Mouse (Mus musculus): ENCODE results near the gene Atp6v1c2. TPM values are rescaled to one million over a fixed set of nuclear protein-coding genes. Genes with fewer than 3 reads are reported as not detected.

The Atp6v1c2 gene
- polyA plus RNA-seq, 1 experiment: 55.3 TPM

DNA sequence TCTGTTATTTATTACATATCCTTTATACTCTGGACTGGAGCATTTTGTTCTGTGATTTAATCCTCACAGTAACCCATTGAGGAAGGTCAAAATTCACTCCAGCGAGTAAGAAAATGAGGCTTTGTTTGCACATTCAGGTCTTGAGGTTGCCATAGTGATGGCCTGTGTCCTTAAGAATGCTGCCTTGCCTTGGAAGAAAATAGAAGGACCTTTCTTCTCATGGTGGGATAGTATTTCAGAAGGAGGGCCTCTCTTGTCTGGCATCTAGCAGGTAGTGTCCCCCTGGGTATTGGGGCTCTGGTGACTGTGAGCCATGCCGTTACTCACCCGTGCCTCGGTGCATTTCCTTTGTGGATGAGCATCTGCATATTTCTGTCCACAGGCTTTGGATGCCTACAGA is 31.5 kb upstream of the Atp6v1c2 start:
- Histone ChIP-seq H3K4me1 (ENCODE audit: control insufficient read depth, insufficient read depth, low read length) (no peaks in the 10 kb centered on the region), H3K4me3 (replicated peaks; ENCODE audit: extremely low read depth, low read depth, low read length) (no peak overlapping the region)
- no peak for TF ChIP-seq POLR2A (IDR thresholded peaks at IDR 0.05; ENCODE audit: borderline replicate concordance, extremely low read depth, low read depth, low read length)
- no peak for TF ChIP-seq CTCF (IDR thresholded peaks at IDR 0.05; ENCODE audit: insufficient read depth, low read length)
- no peak for DNase-seq
- WGBS: 79% methylated on average over 4 of the region's 4 CpGs

- TF ChIP-seq CTCF (IDR thresholded peaks at IDR 0.05; ENCODE audit: insufficient read depth, low read length) (no peak), POLR2A (IDR thresholded peaks at IDR 0.05; ENCODE audit: borderline replicate concordance, extremely low read depth, low read depth, low read length) (no peak)
- WGBS: 75% methylated on average over 9 of the region's 9 CpGs
- Histone ChIP-seq H3K4me3 (replicated peaks; ENCODE audit: extremely low read depth, low read depth, low read length) (no peak overlapping the region), H3K4me1 (ENCODE audit: control insufficient read depth, insufficient read depth, low read length) (no peaks in the 10 kb centered on the region)
- DNase-seq: no peak
These were observed 30.9 kb upstream of the Atp6v1c2 start for GRCm38 (mm10) chr12:17360104-17360503.

GRCm38 (mm10) chr12:17358981-17359380 is 29.8 kb upstream of the Atp6v1c2 start:
- WGBS: 77% methylated on average over 9 of the region's 9 CpGs
- no peak for TF ChIP-seq CTCF (IDR thresholded peaks at IDR 0.05; ENCODE audit: insufficient read depth, low read length)
- TF ChIP-seq POLR2A (IDR thresholded peaks at IDR 0.05; ENCODE audit: borderline replicate concordance, extremely low read depth, low read depth, low read length): no peak
- H3K4me1 ChIP-seq (ENCODE audit: control insufficient read depth, insufficient read depth, low read length): no peaks in the 10 kb centered on the region
- no peak overlapping the region for H3K4me3 ChIP-seq (replicated peaks; ENCODE audit: extremely low read depth, low read depth, low read length)
- peak; percentile 26 for DNase-seq

GRCm38 (mm10) chr12:17357795-17358194 is 28.6 kb upstream of the Atp6v1c2 start:
- H3K4me3 ChIP-seq (replicated peaks; ENCODE audit: extremely low read depth, low read depth, low read length): no peak overlapping the region
- H3K4me1 ChIP-seq (ENCODE audit: control insufficient read depth, insufficient read depth, low read length): no peaks in the 10 kb centered on the region
- DNase-seq: no peak
- no peak for TF ChIP-seq POLR2A (IDR thresholded peaks at IDR 0.05; ENCODE audit: borderline replicate concordance, extremely low read depth, low read depth, low read length)
- TF ChIP-seq CTCF (IDR thresholded peaks at IDR 0.05; ENCODE audit: insufficient read depth, low read length): no peak
- WGBS: 81% methylated on average over 5 of the region's 5 CpGs

- no peak overlapping the region for H3K4me3 ChIP-seq (replicated peaks; ENCODE audit: extremely low read depth, low read depth, low read length)
- TF ChIP-seq POLR2A (IDR thresholded peaks at IDR 0.05; ENCODE audit: borderline replicate concordance, extremely low read depth, low read depth, low read length) (no peak), CTCF (IDR thresholded peaks at IDR 0.05; ENCODE audit: insufficient read depth, low read length) (peak; percentile 56)
- WGBS: 79% methylated on average over 4 of the region's 4 CpGs
- DNase-seq: no peak
- no peaks in the 10 kb centered on the region for H3K4me1 ChIP-seq (ENCODE audit: control insufficient read depth, insufficient read depth, low read length)
These were observed 27.7 kb upstream of the Atp6v1c2 start for GRCm38 (mm10) chr12:17356853-17357252.

DNA sequence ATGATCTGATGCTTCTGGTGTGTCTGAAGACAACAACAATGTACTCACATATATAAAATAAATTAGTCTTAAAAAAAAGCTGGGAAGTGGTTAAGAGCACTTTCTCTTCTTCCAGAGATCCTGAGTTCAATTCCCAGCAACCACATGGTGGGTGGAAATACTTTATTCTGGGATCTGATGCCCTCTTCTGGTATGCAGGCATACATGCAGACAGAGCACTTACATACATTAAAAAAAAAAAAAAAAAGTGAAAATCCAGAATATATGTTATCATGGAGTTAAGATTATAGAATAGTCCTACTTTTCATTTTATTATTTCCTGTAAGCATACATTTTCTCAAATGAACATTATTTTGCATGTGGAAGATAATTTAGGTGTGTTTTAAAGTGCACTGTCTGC is 20.9 kb upstream of the Atp6v1c2 start:
- H3K4me1 ChIP-seq (ENCODE audit: control insufficient read depth, insufficient read depth, low read length): peaks cover 4% of the 10 kb centered on the region; the same call in 1 of the 2 replicates
- H3K4me3 ChIP-seq (replicated peaks; ENCODE audit: extremely low read depth, low read depth, low read length): no peak overlapping the region
- no peak for DNase-seq
- no peak for TF ChIP-seq CTCF (IDR thresholded peaks at IDR 0.05; ENCODE audit: insufficient read depth, low read length)
- no peak for TF ChIP-seq POLR2A (IDR thresholded peaks at IDR 0.05; ENCODE audit: borderline replicate concordance, extremely low read depth, low read depth, low read length)

DNA sequence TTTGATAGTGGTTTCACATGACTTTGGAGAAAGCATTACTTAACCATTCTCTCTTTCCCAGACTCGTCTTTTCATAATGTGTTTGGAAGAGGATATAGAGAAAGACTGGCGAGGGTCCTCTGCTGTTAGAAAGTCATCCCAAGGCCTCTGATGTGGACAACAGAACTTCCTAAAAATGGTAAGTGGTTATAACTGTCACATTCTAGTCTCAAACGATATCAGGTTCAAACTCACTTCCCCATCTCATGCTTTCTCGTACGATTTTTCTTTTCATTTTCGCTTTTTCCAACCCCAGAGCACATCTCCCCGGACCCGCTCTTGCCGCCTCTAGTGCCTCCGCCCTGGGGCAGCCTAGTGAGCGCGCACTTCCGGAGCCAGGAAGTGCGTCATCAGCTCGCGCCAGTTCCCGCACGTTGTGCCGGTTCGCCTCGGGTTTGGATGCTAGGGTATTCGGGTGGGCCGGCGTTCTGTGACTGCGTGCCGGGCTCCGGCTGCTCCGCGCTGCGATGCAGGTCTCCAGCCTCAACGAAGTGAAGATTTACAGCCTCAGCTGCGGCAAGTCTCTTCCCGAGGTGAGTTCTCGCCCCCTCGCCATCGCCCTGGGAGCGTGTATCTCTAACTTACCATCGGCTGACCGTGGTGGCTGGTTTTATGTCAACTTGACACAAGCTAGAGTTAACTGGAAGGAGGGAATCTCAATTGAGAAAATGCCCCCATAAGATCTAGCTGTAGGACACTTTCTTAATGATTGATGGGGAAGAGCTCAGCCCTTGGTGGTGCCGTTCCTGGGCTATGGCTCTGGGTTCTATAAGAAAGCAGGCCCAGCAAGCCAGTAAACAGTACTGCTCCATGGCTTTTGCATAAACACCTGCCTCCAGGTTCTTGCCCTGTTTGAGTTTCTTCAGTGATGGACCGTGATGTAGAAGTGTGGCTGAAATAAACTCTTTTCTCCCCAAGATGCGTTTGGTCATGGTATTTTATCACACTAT is 19.2 kb upstream of the Atp6v1c2 start, which contains the start of gene Nol10:
Nol10 (plus strand) TSS at position 411 of the 989 bp plus-strand sequence.
- peak; percentile 88 for DNase-seq
- Histone ChIP-seq H3K4me1 (ENCODE audit: control insufficient read depth, insufficient read depth, low read length) (peaks cover 4% of the 10 kb centered on the region; the same call in 1 of the 2 replicates), H3K4me3 (replicated peaks; ENCODE audit: extremely low read depth, low read depth, low read length) (peak within 1 kb of the TSS; percentile 94)
- WGBS: under 1% methylated on average over 42 of the region's 42 CpGs
- TF ChIP-seq POLR2A (IDR thresholded peaks at IDR 0.05; ENCODE audit: borderline replicate concordance, extremely low read depth, low read depth, low read length) (peak; percentile 93), CTCF (IDR thresholded peaks at IDR 0.05; ENCODE audit: insufficient read depth, low read length) (no peak)

GRCm38 (mm10) chr12:17347327-17348047 is 18.3 kb upstream of the Atp6v1c2 start:
- 32% methylated on average over 11 of the region's 11 CpGs for WGBS
- peak overlapping the region; percentile 94 for H3K4me3 ChIP-seq (replicated peaks; ENCODE audit: extremely low read depth, low read depth, low read length)
- TF ChIP-seq CTCF (IDR thresholded peaks at IDR 0.05; ENCODE audit: insufficient read depth, low read length) (no peak), POLR2A (IDR thresholded peaks at IDR 0.05; ENCODE audit: borderline replicate concordance, extremely low read depth, low read depth, low read length) (no peak)
- DNase-seq: peak; percentile 34
- peaks cover 4% of the 10 kb centered on the region; the same call in 1 of the 2 replicates for H3K4me1 ChIP-seq (ENCODE audit: control insufficient read depth, insufficient read depth, low read length)

- Histone ChIP-seq H3K4me1 (ENCODE audit: control insufficient read depth, insufficient read depth, low read length) (no peaks in the 10 kb centered on the region), H3K4me3 (replicated peaks; ENCODE audit: extremely low read depth, low read depth, low read length) (no peak overlapping the region)
- DNase-seq: peak; percentile 13
- WGBS: 66% methylated on average over 3 of the region's 3 CpGs
- TF ChIP-seq POLR2A (IDR thresholded peaks at IDR 0.05; ENCODE audit: borderline replicate concordance, extremely low read depth, low read depth, low read length) (no peak), CTCF (IDR thresholded peaks at IDR 0.05; ENCODE audit: insufficient read depth, low read length) (no peak)
These were observed 10.2 kb upstream of the Atp6v1c2 start for GRCm38 (mm10) chr12:17339114-17339905.
